Mouse (Mus musculus) adrenal gland, postnatal 36 days (tissue): ENCODE data around the gene Ptpdc1. TPM values are rescaled to one million over a fixed set of nuclear protein-coding genes. Genes with fewer than 3 reads are reported as not detected.

Experiments
- DNase-seq, 2 experiments: peaks; one replicate each; pipeline ENCODE4 v3.0.0; 2021; ENCODE audit warnings: mixed read lengths in 1 of 2
- microRNA-seq: library from miRNA; unstranded; fragments of <30 nt; microRNA quantifications from one replicate; pipeline ENCODE4 v1.2.0, GENCODE M21; 2021
- total RNA-seq, 2 experiments: library from RNA; stranded (reverse); gene quantifications; 2 replicates each; pipeline ENCODE4 v1.2.3; 2021

The Ptpdc1 gene
- total RNA-seq, 2 experiments from 2014 or later: 5.0 to 6.3 TPM

DNA sequence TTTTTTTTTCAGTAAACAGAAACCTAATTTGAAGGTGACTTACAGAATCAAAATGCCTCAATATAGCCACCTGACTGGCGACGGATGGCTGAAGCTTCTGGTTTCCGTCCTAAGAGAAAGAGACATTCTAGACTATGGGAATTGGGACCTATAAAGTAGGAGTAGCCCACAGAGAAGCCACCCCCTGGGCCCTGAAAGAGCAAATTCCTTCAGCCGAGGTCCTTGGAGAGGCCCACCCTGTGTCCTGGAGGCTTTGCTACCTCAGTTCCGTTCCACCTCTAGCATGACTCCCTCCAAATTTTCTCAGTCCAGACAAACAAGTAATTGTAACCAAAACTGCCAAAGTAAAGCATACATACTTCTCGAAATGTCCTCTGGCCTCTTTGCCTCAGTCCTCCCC is 77.8 kb downstream of the Ptpdc1 start:
- no peak for DNase-seq

DNA sequence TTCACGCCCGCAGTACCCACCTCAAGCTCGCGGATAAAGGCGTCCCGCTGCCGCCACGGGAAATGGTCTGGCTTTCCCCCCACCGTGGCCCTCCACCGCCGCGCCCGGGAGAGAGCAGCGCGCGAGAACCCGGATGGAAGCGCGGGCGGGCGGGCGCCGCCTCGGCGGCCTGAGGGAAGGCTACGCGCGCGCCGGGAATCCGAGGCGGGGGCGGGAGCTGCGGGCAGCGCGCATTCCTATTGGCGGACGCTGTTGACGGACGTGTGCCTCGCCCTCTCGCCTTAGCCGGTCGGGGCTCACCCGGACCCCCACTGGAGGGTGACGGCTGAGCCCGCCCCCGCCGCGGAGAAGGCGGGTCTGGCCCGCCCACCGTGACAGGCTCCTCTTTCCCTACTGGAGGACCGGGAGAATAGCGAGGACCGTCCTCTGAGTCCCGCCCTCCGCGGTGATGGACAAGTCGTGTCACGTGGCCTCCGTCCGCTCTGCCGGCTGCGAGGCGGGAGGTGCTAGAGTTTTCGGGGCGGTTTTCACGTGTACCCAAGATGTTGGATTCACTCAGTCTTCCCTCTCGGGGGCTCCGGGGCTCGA is 79.0 kb downstream of the Ptpdc1 start:
- peak; percentile 100 for DNase-seq

- peak; percentile 99 for DNase-seq
Measured at GRCm38 (mm10) chr13:48545476-48546281, 79.8 kb downstream of the Ptpdc1 start.

- DNase-seq: no peak
Measured at GRCm38 (mm10) chr13:48544867-48545266, 80.6 kb downstream of the Ptpdc1 start.

DNA sequence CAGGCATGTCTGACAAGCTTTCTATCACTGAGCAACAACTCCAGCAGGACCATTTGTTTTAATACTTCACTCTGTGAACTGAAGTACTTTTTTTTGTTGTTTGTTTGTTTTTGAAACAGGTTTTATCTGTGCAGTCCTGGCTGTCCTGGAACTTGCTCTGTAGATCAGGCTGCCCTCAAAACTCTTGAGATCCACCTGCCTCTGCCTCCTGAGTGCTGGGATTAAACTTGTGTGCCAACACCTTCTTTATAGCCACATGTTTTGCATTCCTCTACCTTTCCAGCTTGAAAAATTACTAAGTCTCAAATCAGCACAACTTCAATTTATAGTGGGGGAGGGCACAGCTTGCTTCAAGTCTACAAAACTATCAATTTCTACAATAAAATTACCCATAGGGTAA is 81.1 kb downstream of the Ptpdc1 start:
- DNase-seq: no peak

GRCm38 (mm10) chr13:48540488-48540887 is 85.0 kb downstream of the Ptpdc1 start:
- DNase-seq: no peak

GRCm38 (mm10) chr13:48533441-48533840 is 92.0 kb downstream of the Ptpdc1 start:
- DNase-seq: no peak

DNA sequence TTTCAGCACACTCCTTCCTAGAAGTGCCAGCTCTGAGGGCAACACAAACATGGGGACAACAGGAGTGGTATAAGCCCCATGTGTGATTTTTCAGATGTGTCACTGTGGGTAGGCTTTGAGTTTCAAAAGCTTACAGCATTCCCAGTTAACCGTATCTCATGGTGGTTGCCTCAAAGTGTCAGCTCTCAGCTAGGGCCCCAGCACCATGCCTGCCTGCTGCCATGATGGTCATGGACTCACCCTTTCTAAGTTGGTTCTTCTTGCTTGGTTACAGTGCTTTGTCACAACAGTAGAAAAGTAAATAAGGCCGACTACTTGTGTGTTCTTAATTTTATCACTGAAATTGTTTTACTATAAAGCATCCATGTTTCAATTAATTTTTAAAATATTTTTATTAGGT is 94.0 kb downstream of the Ptpdc1 start:
- DNase-seq: no peak

GRCm38 (mm10) chr13:48530685-48531084 is 94.8 kb downstream of the Ptpdc1 start:
- DNase-seq: peak; percentile 70 to 75

GRCm38 (mm10) chr13:48529028-48529427 is 96.4 kb downstream of the Ptpdc1 start:
- DNase-seq: no peak

- peak; percentile 53 to 66 for DNase-seq
Measured at GRCm38 (mm10) chr13:48528123-48528871, 97.2 kb downstream of the Ptpdc1 start.

Small RNA genes within 50 kb of the gene (microRNA-seq; reads per million reads assigned to microRNA genes)
- gene Gm24111 (not detected), gene Mirlet7a-1 (399 reads per million, percentile 68 among the genes with 10 or more reads in this experiment), gene Mirlet7d (17,663 reads per million, percentile 96 among the genes with 10 or more reads in this experiment), gene Mirlet7f-1 (not detected)

Other genes with a start within 250 kb of the Ptpdc1 start
- 10 to 100 TPM in 1 of 2 experiments, 1 to 10 TPM in 1; 5.9 to 10.0 TPM for gene Zfp169, start 112.2 kb downstream of the Ptpdc1 start, total RNA-seq
- gene A830005F24Rik, start 112.1 kb downstream of the Ptpdc1 start, total RNA-seq: not detected
- gene Barx1, start 37.3 kb upstream of the Ptpdc1 start, total RNA-seq: not detected
- gene Phf2, start 245.5 kb upstream of the Ptpdc1 start, total RNA-seq: 10 to 100 TPM; 40.7 to 46.4 TPM